Mouse (Mus musculus) kidney, postnatal 0 days (tissue): Measurements from ENCODE around the gene Apon. TPM values are rescaled to one million over a fixed set of nuclear protein-coding genes. Genes with fewer than 3 reads are reported as not detected.
"Not testable (repeated sequence)": the region's sequence is repeated elsewhere in the genome, so short reads cannot be mapped to it uniquely, and the experiment has no call there.

Experiments
- ATAC-seq: fragments of 200-750 bp; cut with Nextera tagmentation; replicated peaks from 2 replicates; pipeline ENCODE4 v1.8.0; 2017; ENCODE audit warnings: low read depth, moderate number of reproducible peaks, moderate TSS enrichment, moderate library complexity; ENCODE audit not compliant: low FRiP score
- DNase-seq: peaks from one replicate; pipeline ENCODE4 v3.0.0-alpha.2; 2016; ENCODE audit warnings: low spot score
- H3K27ac ChIP-seq: fragments of 300-500 bp; sonication (generic); 2 replicates; pipeline ENCODE4 v1.5.1; 2014; ENCODE audit warnings: mild to moderate bottlenecking
- H3K27me3 ChIP-seq: fragments of 300-500 bp; sonication (generic); 2 replicates; pipeline ENCODE4 v1.6.1; 2014; ENCODE audit warnings: low read length, mixed read lengths; ENCODE audit not compliant: insufficient read depth
- H3K36me3 ChIP-seq: fragments of 300-500 bp; sonication (generic); 2 replicates; pipeline ENCODE4 v1.6.1; 2014; ENCODE audit warnings: low read length, mixed read lengths; ENCODE audit not compliant: insufficient read depth
- H3K4me1 ChIP-seq: fragments of 300-500 bp; sonication (generic); replicated peaks from 2 replicates; pipeline ENCODE4 v1.6.1; 2014; ENCODE audit warnings: antibody characterized with exemption, low read length, mixed read lengths; ENCODE audit not compliant: insufficient read depth
- H3K4me2 ChIP-seq: fragments of 300-500 bp; sonication (generic); 2 replicates; pipeline ENCODE4 v1.6.1; 2014; ENCODE audit warnings: mild to moderate bottlenecking, low read length, moderate library complexity, mixed read lengths
- H3K4me3 ChIP-seq: fragments of 300-500 bp; sonication (generic); replicated peaks from 2 replicates; pipeline ENCODE4 v1.5.1; 2014; ENCODE audit warnings: low read depth, low read length
- H3K9ac ChIP-seq: fragments of 300-500 bp; sonication (generic); 2 replicates; pipeline ENCODE4 v1.6.1; 2014; ENCODE audit warnings: low read depth, low read length
- H3K9me3 ChIP-seq: fragments of 300-500 bp; sonication (generic); replicated peaks from 2 replicates; pipeline ENCODE4 v1.6.1; 2016; ENCODE audit warnings: low read length, inconsistent platforms, mixed read lengths
- CTCF ChIP-seq: IDR thresholded peaks from 2 replicates; pipeline ENCODE4 v1.5.1; 2016; ENCODE audit warnings: antibody characterized with exemption, low read depth, mild to moderate bottlenecking, moderate library complexity
- WGBS: fragments of 180-500 bp; shearing (Covaris S2); extraction: QIAGEN DNeasy Blood & Tissue Kit; methylation state at CpG from one replicate; pipeline ENCODE4 v1.1.7; 2014; 5-methylcytosine and 5-hydroxymethylcytosine counted together
- polyA plus RNA-seq: library from polyadenylated mRNA; unstranded; fragments of >200 nt; fragmentation: Nextera tagmentation; extraction: Ambion mirVana; gene quantifications from 2 replicates; pipeline ENCODE4 v1.2.1, GENCODE M21; 2015

Apon gene
- polyA plus RNA-seq, 1 experiment from 2014 or later = 0.11 TPM

DNA sequence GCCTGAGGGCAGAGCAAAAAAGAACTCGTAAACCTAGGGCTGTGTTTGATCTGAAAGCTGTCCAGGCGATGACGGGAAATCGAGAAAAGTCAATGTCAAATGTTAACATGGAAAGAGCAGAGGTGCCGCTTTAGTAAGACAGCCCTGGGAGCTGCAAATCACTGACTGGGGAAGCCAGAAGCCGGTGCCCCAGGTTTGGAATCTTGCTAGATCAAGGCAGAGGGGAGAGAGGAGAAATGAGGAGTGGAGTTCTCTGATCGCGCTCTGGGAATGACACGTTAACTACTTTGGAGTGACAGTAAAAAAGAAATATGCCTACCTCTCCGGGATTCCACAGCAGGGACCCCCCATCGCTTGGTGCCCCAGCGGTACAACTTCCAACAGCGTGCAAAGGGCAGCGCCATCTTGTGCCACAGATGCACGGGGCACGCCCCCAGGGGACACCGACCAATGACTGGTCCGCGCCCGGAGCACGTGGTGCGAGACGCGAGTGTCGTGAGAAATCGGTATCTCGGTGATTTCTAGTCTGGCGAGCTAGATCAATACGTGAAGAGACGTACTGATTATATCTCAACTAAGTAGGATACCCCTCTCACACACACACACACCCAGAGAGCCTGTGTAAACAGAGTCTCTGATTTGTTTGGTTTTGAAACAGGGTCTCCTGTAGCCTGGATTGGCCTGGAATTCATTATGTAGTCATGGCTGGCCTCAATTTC lies 42.3 kb upstream of the Apon start, which contains the start of gene Spryd4:
Gene Spryd4 (minus strand): TSS at position 418 of the 719 bp plus-strand sequence.
- no peak within 1 kb of the TSS; the same call in 1 of the 2 replicates for H3K27ac ChIP-seq
- ATAC-seq (peak; percentile 90), DNase-seq (peak; percentile 93)
- H3K36me3 ChIP-seq = 0 out of 2 replicates have a peak, but pooled peaks cover 7% of the 10 kb centered on the region
- H3K4me2 ChIP-seq = peak within 1 kb of the TSS; percentile 93
- no peaks in the 10 kb centered on the region for H3K4me1 ChIP-seq
- peak within 1 kb of the TSS; percentile 63 for H3K4me3 ChIP-seq
- peak within 1 kb of the TSS; percentile 69 for H3K9ac ChIP-seq
- TF ChIP-seq CTCF = peak; percentile 49
- no peaks in the 10 kb centered on the region for H3K9me3 ChIP-seq
- under 1% methylated on average over 30 of the region's 30 CpGs for WGBS
- 0 out of 2 replicates have a peak, but pooled peaks cover 2% of the 10 kb centered on the region for H3K27me3 ChIP-seq

DNA sequence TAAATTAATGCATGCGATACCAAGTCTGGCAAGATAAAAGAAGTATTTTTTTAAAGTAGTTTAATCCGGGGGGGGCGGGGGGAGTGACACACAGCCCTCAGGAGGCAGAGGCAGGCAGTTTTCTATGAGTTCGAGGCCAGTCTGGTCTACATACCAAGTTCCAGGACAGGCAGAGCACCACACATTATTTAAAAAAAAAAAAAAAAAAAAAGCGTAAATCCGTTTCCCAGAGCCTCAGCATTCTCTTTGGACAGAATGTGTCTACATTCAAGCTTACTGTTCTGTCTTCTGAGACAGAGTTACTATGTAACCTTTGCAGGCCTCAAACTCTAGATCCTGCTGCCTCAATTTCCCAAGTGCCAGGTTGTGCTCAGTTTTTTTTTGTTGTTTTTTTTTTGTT lies 41.7 kb upstream of the Apon start:
- H3K9ac ChIP-seq = peak overlapping the region; percentile 69; the same call in 1 of the 2 replicates
- H3K27me3 ChIP-seq = 0 out of 2 replicates have a peak, but pooled peaks cover 2% of the 10 kb centered on the region
- 0 out of 2 replicates have a peak, but pooled peaks cover 5% of the 10 kb centered on the region for H3K36me3 ChIP-seq
- no peak for ATAC-seq
- no peak for TF ChIP-seq CTCF
- DNase-seq = no peak
- 49% methylated on average over 6 of the region's 6 CpGs for WGBS
- no peak overlapping the region; the same call in 1 of the 2 replicates for H3K27ac ChIP-seq
- H3K4me2 ChIP-seq = peak overlapping the region; percentile 93
- no peaks in the 10 kb centered on the region for H3K4me1 ChIP-seq
- H3K4me3 ChIP-seq = peak overlapping the region; percentile 63
- H3K9me3 ChIP-seq = no peaks in the 10 kb centered on the region

DNA sequence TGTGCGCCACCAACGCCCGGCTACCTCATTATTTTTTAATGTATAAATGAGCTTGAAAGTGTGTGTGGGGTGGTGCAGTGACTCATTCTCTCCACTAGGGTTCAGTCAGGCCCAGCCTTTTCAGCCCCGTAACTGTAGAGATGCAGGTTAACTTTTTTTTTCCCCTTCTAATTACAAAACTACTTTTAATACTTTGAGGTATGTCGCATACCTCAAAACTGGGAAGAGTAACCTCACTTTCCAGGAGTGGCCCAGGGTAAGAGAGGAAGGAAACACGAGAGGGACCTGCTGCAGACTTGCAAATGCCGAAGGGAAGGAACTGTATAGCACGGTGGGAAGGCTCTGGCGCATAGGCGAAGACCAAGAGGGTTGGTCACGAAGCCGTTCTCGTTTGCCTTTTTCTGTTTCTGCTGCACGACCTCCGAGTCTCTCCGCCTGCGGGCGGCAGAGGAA lies 41.0 kb upstream of the Apon start:
- H3K4me3 ChIP-seq = peak overlapping the region; percentile 33
- DNase-seq = peak; percentile 91
- H3K4me1 ChIP-seq = no peaks in the 10 kb centered on the region
- H3K9ac ChIP-seq = peak overlapping the region; percentile 47
- H3K4me2 ChIP-seq = peak overlapping the region; percentile 67
- H3K9me3 ChIP-seq = no peaks in the 10 kb centered on the region
- 0 out of 2 replicates have a peak, but pooled peaks cover 5% of the 10 kb centered on the region for H3K36me3 ChIP-seq
- peak; percentile 81 for TF ChIP-seq CTCF
- under 1% methylated on average over 18 of the region's 18 CpGs for WGBS
- peak; percentile 58 for ATAC-seq
- 0 out of 2 replicates have a peak, but pooled peaks cover 2% of the 10 kb centered on the region for H3K27me3 ChIP-seq
- H3K27ac ChIP-seq = 0 out of 2 replicates have a peak overlapping the region, but pooled peaks have one; percentile 27

DNA sequence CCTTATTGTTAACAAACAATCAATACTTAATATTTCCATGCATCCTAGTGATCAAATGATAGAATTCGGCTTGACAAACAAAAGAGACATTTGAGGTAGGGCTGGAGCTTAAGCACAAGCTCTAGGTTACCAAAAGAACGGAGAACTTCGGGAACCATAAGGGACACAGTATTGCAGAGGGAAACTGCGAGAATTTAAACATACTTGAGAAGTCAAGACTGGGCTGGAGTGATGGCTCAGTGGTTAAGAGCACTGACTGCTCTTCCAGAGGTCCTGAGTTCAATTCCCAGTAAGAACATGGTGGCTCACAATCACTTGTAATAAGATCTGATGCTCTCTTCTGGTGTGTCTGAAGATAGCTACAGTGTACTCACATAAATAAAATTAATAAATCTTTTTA lies 39.8 kb upstream of the Apon start:
- H3K36me3 ChIP-seq, H3K4me3 ChIP-seq, H3K27ac ChIP-seq, H3K9me3 ChIP-seq, DNase-seq, H3K4me2 ChIP-seq, H3K9ac ChIP-seq, H3K4me1 ChIP-seq, ATAC-seq, H3K27me3 ChIP-seq: not testable (repeated sequence)
- WGBS = 89% methylated on average over 4 of the region's 4 CpGs

DNA sequence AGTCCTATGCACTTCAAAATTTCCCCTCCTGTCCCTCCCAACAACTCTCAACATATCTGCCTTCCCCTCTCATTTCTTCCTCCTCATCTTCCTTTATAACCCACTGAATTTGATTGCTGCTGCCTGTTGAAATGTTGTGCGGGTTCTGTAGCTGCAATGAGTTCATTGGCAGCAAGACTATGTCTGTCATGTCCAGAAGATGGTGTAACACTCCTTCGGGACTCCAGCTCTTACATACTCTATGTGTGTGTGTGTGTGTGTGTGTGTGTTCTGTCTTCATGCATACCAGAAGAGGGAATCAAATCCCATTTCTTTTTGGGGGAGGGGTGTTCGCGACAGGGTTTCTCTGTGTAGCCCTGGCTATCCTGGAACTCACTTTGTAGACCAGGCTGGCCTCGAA lies 38.9 kb upstream of the Apon start:
- DNase-seq (no peak), ATAC-seq (no peak)

DNA sequence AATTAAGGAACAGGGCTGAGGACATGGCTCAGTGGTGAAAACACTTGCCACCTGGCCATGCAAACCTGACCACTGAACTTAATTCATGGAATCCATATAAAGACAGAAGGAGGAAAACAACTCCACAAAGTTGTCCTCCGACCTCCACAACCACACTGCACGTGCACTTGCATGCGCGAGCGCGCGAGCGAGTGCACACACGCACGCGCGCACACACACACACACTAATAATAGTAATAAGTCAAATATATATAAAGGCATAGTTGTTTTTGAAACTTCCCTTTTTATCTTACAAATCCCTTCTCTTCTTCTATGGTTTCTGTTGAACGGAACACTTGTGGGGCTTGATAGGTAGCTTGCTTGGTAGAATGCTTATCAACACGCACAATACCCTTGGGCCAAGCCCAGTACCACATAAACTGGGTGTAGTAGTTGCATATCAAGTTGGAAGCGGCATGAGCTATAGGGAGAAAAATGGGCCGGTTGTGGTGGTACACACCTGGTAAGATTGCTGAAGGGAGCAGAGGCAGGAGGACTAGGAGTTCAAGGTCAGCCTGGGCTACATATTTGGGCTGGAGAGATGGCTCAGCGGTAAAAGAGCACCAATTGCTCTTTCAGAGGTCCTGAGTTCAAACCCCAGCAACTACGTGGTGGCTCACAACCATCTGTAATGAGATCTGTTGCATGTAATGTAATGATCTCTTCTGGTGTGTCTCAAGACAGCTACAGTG lies 35.3 kb upstream of the Apon start:
- no peaks in the 10 kb centered on the region for H3K36me3 ChIP-seq
- no peak overlapping the region for H3K27ac ChIP-seq
- H3K27me3 ChIP-seq = 0 out of 2 replicates have a peak, but pooled peaks cover 2% of the 10 kb centered on the region
- no peak for TF ChIP-seq CTCF
- no peak overlapping the region for H3K9ac ChIP-seq
- 93% methylated on average over 18 of the region's 18 CpGs for WGBS
- ATAC-seq (no peak), DNase-seq (no peak)
- H3K4me1 ChIP-seq = no peaks in the 10 kb centered on the region
- H3K4me2 ChIP-seq = no peak overlapping the region
- H3K9me3 ChIP-seq = no peaks in the 10 kb centered on the region
- H3K4me3 ChIP-seq = no peak overlapping the region

More for the DNA sequence above, 38.9 kb upstream of the Apon start:
- WGBS = 77% methylated on average over 5 of the region's 5 CpGs
- Histone ChIP-seq H3K4me2 (no peak overlapping the region), H3K36me3 (no peaks in the 10 kb centered on the region), H3K9ac (no peak overlapping the region), H3K9me3 (no peaks in the 10 kb centered on the region), H3K4me3 (no peak overlapping the region), H3K27me3 (0 out of 2 replicates have a peak, but pooled peaks cover 2% of the 10 kb centered on the region), H3K4me1 (no peaks in the 10 kb centered on the region), H3K27ac (no peak overlapping the region)
- peak; percentile 14; the same call in 1 of the 2 replicates for TF ChIP-seq CTCF
